Mouse (Mus musculus) testis, adult 2 months (tissue): ENCODE data around the gene Tpx2.

ENCODE experiments used
- CTCF ChIP-seq: fragments of 200-500 bp; IDR thresholded peaks from 2 replicates; pipeline ENCODE4 v1.5.1; 2012; ENCODE audit warnings: low read depth, mild to moderate bottlenecking, inconsistent platforms, low read length, moderate library complexity; ENCODE audit not compliant: control insufficient read depth, insufficient read depth, insufficient replicate concordance
- POLR2A ChIP-seq: fragments of 200-500 bp; IDR thresholded peaks from 2 replicates; pipeline ENCODE4 v1.6.1; 2012; ENCODE audit warnings: low read depth, mild to moderate bottlenecking, inconsistent platforms, low read length, moderate library complexity; ENCODE audit not compliant: control insufficient read depth

- TF ChIP-seq CTCF (no peak), POLR2A (no peak)
Observed at GRCm38 (mm10) chr2:152861891-152862290, 14.1 kb downstream of the Tpx2 start.
